In the genomic region with DNA sequence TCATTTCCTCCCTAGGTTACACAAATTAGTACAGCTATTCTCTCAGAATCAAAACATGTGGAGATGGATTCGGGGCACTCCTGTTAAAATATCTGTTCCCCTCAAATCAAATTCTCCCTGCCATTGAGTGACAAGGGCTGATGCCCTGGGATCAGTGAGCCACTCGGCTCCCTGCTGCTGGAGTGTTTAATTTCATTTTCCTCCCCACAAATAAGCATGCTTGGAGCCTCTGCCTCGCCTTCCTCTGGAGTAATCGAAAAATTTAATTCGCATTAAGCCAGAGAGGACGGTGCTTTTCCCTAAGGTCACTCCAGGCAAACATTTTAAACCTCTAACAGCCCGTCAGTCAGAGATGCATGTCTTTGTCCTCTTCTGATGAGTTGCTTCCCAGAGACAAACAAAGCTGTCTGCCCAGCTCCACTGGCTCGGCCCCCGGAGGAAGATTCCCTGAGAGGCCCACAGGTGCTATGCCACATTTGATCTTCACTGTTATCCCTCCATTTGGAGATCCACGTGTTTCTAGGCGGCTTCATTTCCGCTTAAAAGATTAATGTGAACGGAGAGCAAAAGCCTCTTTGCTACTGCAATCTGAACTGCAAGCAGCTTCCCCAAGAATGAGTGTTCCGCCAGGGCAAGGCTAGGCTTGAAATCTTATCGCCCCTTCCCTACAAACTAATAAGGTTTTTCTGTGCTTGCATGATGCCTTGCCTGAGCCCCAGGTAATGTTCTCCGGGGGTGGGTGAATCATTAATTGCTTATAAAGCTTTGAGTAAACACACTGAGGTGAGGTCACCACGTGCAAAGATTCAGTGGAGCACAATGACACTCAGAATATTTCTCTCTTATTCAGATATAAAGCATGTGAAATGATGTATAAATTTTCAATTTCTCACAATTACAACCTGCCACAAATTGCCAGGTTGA, we compare ENCODE assay signal across 12 mouse cellular contexts.
DNase-seq lines count a peak whose midpoint lies in the region; ATAC-seq and TF ChIP-seq lines count a peak whose summit lies in the region.
"Had no signal": no experiment of that assay in that cellular context is flagged by ENCODE, and none has a peak within 500 bp of the region (broad histone marks: within the 10 kb centered on the region; RNA-seq: fewer than 3 reads in every experiment).

No protein-coding gene starts in this region.

- no peaks in the 10 kb centered on the region for H3K27me3 ChIP-seq in kidney, adult 2 months (replicated peaks; ENCODE audit: control insufficient read depth, insufficient read depth, low read length)
- H3K27me3 ChIP-seq in hindbrain, embryonic 11.5 days (ENCODE audit: control insufficient read depth, insufficient read depth, low read length), result no peaks in the 10 kb centered on the region
- no peaks in the 10 kb centered on the region for H3K27me3 ChIP-seq in kidney, embryonic 16.5 days (ENCODE audit: insufficient read depth, low read length)
- H3K27me3 ChIP-seq: liver, embryonic 15.5 days had no signal

- H3K4me1 ChIP-seq in kidney, adult 2 months (ENCODE audit: control insufficient read depth, insufficient read depth, low read length), result no peaks in the 10 kb centered on the region; the same call in 1 of the 2 replicates
- H3K4me1 ChIP-seq in hindbrain, embryonic 11.5 days (replicated peaks; ENCODE audit: control insufficient read depth, insufficient read depth, low read length), result no peaks in the 10 kb centered on the region
- H3K4me1 ChIP-seq in kidney, embryonic 16.5 days (ENCODE audit: insufficient read depth, low read length), result 0 out of 2 replicates have a peak, but pooled peaks cover 2% of the 10 kb centered on the region
- H3K4me1 ChIP-seq: liver, embryonic 15.5 days had no signal

- 30% methylated on average over 17 of the region's 17 CpGs for WGBS in kidney, adult 2 months
- 44% methylated on average over 17 of the region's 17 CpGs for WGBS in hindbrain, embryonic 11.5 days
- 33% methylated on average over 17 of the region's 17 CpGs for WGBS in kidney, embryonic 16.5 days

- peak overlapping the region; percentile 66 for H3K27ac ChIP-seq in kidney, adult 2 months (ENCODE audit: insufficient read depth, low read depth, low read length)
- 0 out of 2 replicates have a peak overlapping the region, but pooled peaks have one; percentile 42 for H3K27ac ChIP-seq in hindbrain, embryonic 11.5 days (ENCODE audit: low read depth, low read length)
- no peak overlapping the region for H3K27ac ChIP-seq in kidney, embryonic 16.5 days (ENCODE audit: low read length)
- H3K27ac ChIP-seq: liver, embryonic 15.5 days; macrophage had no signal

- no peak overlapping the region for H3K4me3 ChIP-seq in kidney, adult 2 months (ENCODE audit: insufficient read depth, low read depth, low read length)
- no peak overlapping the region for H3K4me3 ChIP-seq in hindbrain, embryonic 11.5 days (ENCODE audit: low read depth, low read length)
- no peak overlapping the region for H3K4me3 ChIP-seq in kidney, embryonic 16.5 days (ENCODE audit: low read length)
- H3K4me3 ChIP-seq: liver, embryonic 15.5 days had no signal

- TF ChIP-seq POLR2A in kidney, adult 2 months (IDR thresholded peaks at IDR 0.05; ENCODE audit: low read depth, low read length), result no peak

- peak; percentile 57; the same call in 1 of the 2 replicates for ATAC-seq in hindbrain, embryonic 11.5 days (ENCODE audit: low FRiP score)
- peak; percentile 75; the same call in 1 of the 2 replicates for ATAC-seq in kidney, embryonic 16.5 days (ENCODE audit: low FRiP score, low TSS enrichment)
- ATAC-seq in frontal cortex, adult (ENCODE audit: low TSS enrichment), result no peak

- no peak overlapping the region for H3K4me2 ChIP-seq in hindbrain, embryonic 11.5 days (replicated peaks; ENCODE audit: low read depth, low read length)
- H3K4me2 ChIP-seq in kidney, embryonic 16.5 days (replicated peaks; ENCODE audit: low read depth, low read length), result peak overlapping the region; percentile 26; the same call in 1 of the 2 replicates
- H3K4me2 ChIP-seq: liver, embryonic 15.5 days had no signal

- no peaks in the 10 kb centered on the region for H3K9me3 ChIP-seq in hindbrain, embryonic 11.5 days (ENCODE audit: control insufficient read depth, low read length)
- no peaks in the 10 kb centered on the region for H3K9me3 ChIP-seq in kidney, embryonic 16.5 days (ENCODE audit: low read length)
- H3K9me3 ChIP-seq: liver, embryonic 15.5 days had no signal

- no peak overlapping the region for H3K9ac ChIP-seq in hindbrain, embryonic 11.5 days (ENCODE audit: low read depth, low read length)
- H3K9ac ChIP-seq in kidney, embryonic 16.5 days (replicated peaks; ENCODE audit: low read length), result 0 out of 2 replicates have a peak overlapping the region, but pooled peaks have one; percentile 39
- H3K9ac ChIP-seq: liver, embryonic 15.5 days had no signal

- TF ChIP-seq CTCF in kidney, adult 2 months (conservative IDR thresholded peaks at IDR 0.05; ENCODE audit: insufficient read depth, insufficient read length, low read depth, low read length), result no peak

- peak; percentile 64 for DNase-seq in kidney, adult 2 months
- no peak for DNase-seq in kidney, adult 18-20 months
- peak; percentile 15 for DNase-seq in hindbrain, embryonic 11.5 days (ENCODE audit: low spot score)
- peak; percentile 29 for DNase-seq in retina, postnatal 1 day
- DNase-seq in T-cell, adult 2 months (ENCODE audit: low spot score), result no peak
- no peak for DNase-seq in spleen, postnatal 36 days (ENCODE audit: low spot score in 2 of 2)
- DNase-seq: cerebellum, adult 9-11 months; right cerebral cortex, postnatal 4 days had no signal

- H3K36me3 ChIP-seq in kidney, adult 2 months (ENCODE audit: control insufficient read depth, insufficient read depth, low read length), result no peaks in the 10 kb centered on the region
- H3K36me3 ChIP-seq in hindbrain, embryonic 11.5 days (ENCODE audit: control insufficient read depth, insufficient read depth, low read length), result no peaks in the 10 kb centered on the region
- no peaks in the 10 kb centered on the region for H3K36me3 ChIP-seq in kidney, embryonic 16.5 days (ENCODE audit: insufficient read depth, low read length)
- H3K36me3 ChIP-seq: liver, embryonic 15.5 days had no signal

Comparison
In these comparisons a context has a peak if more than half of its experiments do, and no peak if none do; other contexts are left out.
1. DNase-seq: peak in kidney, adult 2 months (single experiment), hindbrain, embryonic 11.5 days (single experiment) and retina, postnatal 1 day (single experiment); none in kidney, adult 18-20 months (single experiment), T-cell, adult 2 months (single experiment) and spleen, postnatal 36 days (0 of 2).